17 mouse cellular contexts compared by ENCODE assay signal in the genomic region with DNA sequence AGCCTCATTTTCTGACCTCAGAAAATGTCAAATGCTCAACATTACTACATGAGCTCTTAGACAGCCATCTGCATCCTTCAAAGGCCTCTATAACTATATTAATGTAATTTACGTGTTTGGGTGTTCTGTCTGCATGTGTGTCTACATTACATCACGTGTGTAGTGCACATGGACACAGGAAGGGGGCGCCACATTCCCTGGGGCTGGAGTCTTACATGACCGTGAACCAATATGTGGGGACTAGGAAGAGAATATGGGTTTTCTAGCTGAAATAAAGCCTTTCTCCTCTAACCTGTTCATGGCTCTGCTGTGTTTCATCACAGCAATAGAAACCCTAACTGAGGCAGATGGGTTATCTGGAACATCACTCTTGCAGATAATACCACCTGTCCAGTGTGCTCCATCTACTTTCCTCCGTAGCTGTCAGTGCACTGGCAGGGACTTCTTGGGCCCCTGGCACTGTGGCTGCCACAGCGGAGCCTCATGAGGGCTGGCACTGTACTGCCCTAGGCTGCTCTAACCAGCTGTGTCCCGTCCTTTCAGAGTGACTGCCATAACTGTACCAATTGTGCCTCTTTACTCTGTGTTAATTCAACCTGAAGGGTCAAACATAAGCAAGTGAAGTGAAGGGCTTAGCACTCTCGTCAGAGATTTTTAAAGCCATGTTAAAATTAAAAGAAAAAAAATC. TPM values are rescaled to one million over a fixed set of nuclear protein-coding genes. Genes with fewer than 3 reads are reported as not detected.
DNase-seq lines count a peak whose midpoint lies in the region; ATAC-seq and TF ChIP-seq lines count a peak whose summit lies in the region.
"Had no signal": no experiment of that assay in that cellular context is flagged by ENCODE, and none has a peak within 500 bp of the region (broad histone marks: within the 10 kb centered on the region; RNA-seq: fewer than 3 reads in every experiment).

No protein-coding gene starts in this region.

- peaks cover 51% of the 10 kb centered on the region for H3K36me3 ChIP-seq in heart, embryonic 10.5 days
- H3K36me3 ChIP-seq in lung, embryonic 14.5 days (ENCODE audit: insufficient read depth), result peaks cover 45% of the 10 kb centered on the region
- 0 out of 2 replicates have a peak, but pooled peaks cover 3% of the 10 kb centered on the region for H3K36me3 ChIP-seq in ES-Bruce4 (ENCODE audit: control insufficient read depth, insufficient read depth, low read length, poor library complexity, severe bottlenecking)
- peaks cover 63% of the 10 kb centered on the region for H3K36me3 ChIP-seq in limb, embryonic 10.5 days

- H3K9ac ChIP-seq in lung, embryonic 14.5 days, result no peak overlapping the region
- H3K9ac ChIP-seq in ES-Bruce4 (ENCODE audit: low read depth, poor library complexity, severe bottlenecking), result no peak overlapping the region
- H3K9ac ChIP-seq: hindbrain, embryonic 12.5 days; liver, embryonic 13.5 days; midbrain, embryonic 13.5 days had no signal

- 89% methylated on average over 8 of the region's 8 CpGs for WGBS in heart, embryonic 10.5 days
- 92% methylated on average over 8 of the region's 8 CpGs for WGBS in lung, embryonic 14.5 days
- WGBS in limb, embryonic 10.5 days, result 93% methylated on average over 8 of the region's 8 CpGs

- TF ChIP-seq EP300 in ES-Bruce4 (IDR thresholded peaks at IDR 0.05; ENCODE audit: insufficient read depth, low read depth, low read length), result no peak

- no peak overlapping the region for H3K4me3 ChIP-seq in heart, embryonic 10.5 days
- no peak overlapping the region for H3K4me3 ChIP-seq in lung, embryonic 14.5 days (ENCODE audit: low read depth, low read length)
- no peak overlapping the region for H3K4me3 ChIP-seq in ES-Bruce4 (ENCODE audit: low read depth, low read length)
- H3K4me3 ChIP-seq in limb, embryonic 10.5 days, result no peak overlapping the region
- H3K4me3 ChIP-seq: hindbrain, embryonic 12.5 days; liver, embryonic 13.5 days; midbrain, embryonic 13.5 days had no signal

- no peak for TF ChIP-seq POLR2A in ES-Bruce4 (IDR thresholded peaks at IDR 0.05; ENCODE audit: insufficient read depth, low read length)

- peak; percentile 39 for TF ChIP-seq CTCF in lung, embryonic 14.5 days (IDR thresholded peaks at IDR 0.05; ENCODE audit: low read depth)
- peak; percentile 24 for TF ChIP-seq CTCF in ES-Bruce4 (IDR thresholded peaks at IDR 0.05; ENCODE audit: low read depth, low read length)

- no peaks in the 10 kb centered on the region for H3K9me3 ChIP-seq in heart, embryonic 10.5 days
- no peaks in the 10 kb centered on the region for H3K9me3 ChIP-seq in lung, embryonic 14.5 days (ENCODE audit: low read depth, low read length)
- H3K9me3 ChIP-seq in ES-Bruce4 (replicated peaks; ENCODE audit: control insufficient read depth, insufficient read depth, low read length, poor library complexity, severe bottlenecking), result no peaks in the 10 kb centered on the region
- no peaks in the 10 kb centered on the region for H3K9me3 ChIP-seq in limb, embryonic 10.5 days (replicated peaks)
- H3K9me3 ChIP-seq: hindbrain, embryonic 12.5 days; liver, embryonic 13.5 days; midbrain, embryonic 13.5 days had no signal

- no peak overlapping the region for H3K4me2 ChIP-seq in lung, embryonic 14.5 days
- H3K4me2 ChIP-seq: hindbrain, embryonic 12.5 days; liver, embryonic 13.5 days; midbrain, embryonic 13.5 days had no signal

- peak; percentile 67 for DNase-seq in heart, embryonic 10.5 days (ENCODE audit: low spot score)
- no peak for DNase-seq in heart, adult 8-10 months (ENCODE audit: low spot score)
- DNase-seq in lung, embryonic 14.5 days, result no peak
- no peak for DNase-seq in lung, adult 18-20 months
- DNase-seq in A20 (ENCODE audit: low read depth, low spot score), result peak; percentile 4
- no peak for DNase-seq in embryo, embryonic 11 days
- no peak for DNase-seq in limb, embryonic 10.5 days (ENCODE audit: low spot score)
- DNase-seq: adrenal gland, adult 2 months; gastrocnemius, postnatal 10 days; liver, embryonic 13.5 days; right cerebral cortex, adult 18-20 months; thymus, adult 2 months had no signal

- H3K4me1 ChIP-seq in heart, embryonic 10.5 days, result peaks cover 8% of the 10 kb centered on the region; the same call in 1 of the 2 replicates
- no peaks in the 10 kb centered on the region for H3K4me1 ChIP-seq in lung, embryonic 14.5 days (ENCODE audit: insufficient read depth)
- no peaks in the 10 kb centered on the region for H3K4me1 ChIP-seq in ES-Bruce4 (ENCODE audit: control insufficient read depth, insufficient read depth, low read length)
- no peaks in the 10 kb centered on the region for H3K4me1 ChIP-seq in limb, embryonic 10.5 days
- H3K4me1 ChIP-seq: liver, embryonic 13.5 days had no signal

- H3K27me3 ChIP-seq in heart, embryonic 10.5 days (ENCODE audit: insufficient read depth, poor library complexity, severe bottlenecking), result no peaks in the 10 kb centered on the region
- no peaks in the 10 kb centered on the region for H3K27me3 ChIP-seq in lung, embryonic 14.5 days (ENCODE audit: insufficient read depth, low read length)
- no peaks in the 10 kb centered on the region for H3K27me3 ChIP-seq in ES-Bruce4 (ENCODE audit: control insufficient read depth, insufficient read depth, low read length, poor library complexity, severe bottlenecking)
- H3K27me3 ChIP-seq in limb, embryonic 10.5 days (ENCODE audit: low read depth, poor library complexity, severe bottlenecking), result no peaks in the 10 kb centered on the region
- H3K27me3 ChIP-seq: hindbrain, embryonic 12.5 days; liver, embryonic 13.5 days; midbrain, embryonic 13.5 days had no signal

- no peak overlapping the region for H3K27ac ChIP-seq in heart, embryonic 10.5 days
- H3K27ac ChIP-seq in lung, embryonic 14.5 days (ENCODE audit: low read depth), result no peak overlapping the region
- no peak overlapping the region for H3K27ac ChIP-seq in ES-Bruce4 (ENCODE audit: insufficient read depth, low read length)
- H3K27ac ChIP-seq in limb, embryonic 10.5 days, result no peak overlapping the region
- H3K27ac ChIP-seq: hindbrain, embryonic 12.5 days; liver, embryonic 13.5 days; macrophage; midbrain, embryonic 13.5 days had no signal

- no peak for ATAC-seq in lung, embryonic 14.5 days (ENCODE audit: insufficient read depth)
- ATAC-seq: forebrain, embryonic 16.5 days; midbrain, embryonic 13.5 days had no signal

RNA-seq across cellular contexts. Expression of gene Prepl, which starts 18.8 kb away (rescaled TPM):
- 21.8 and 27.3 TPM in 2 replicates for polyA plus RNA-seq in heart, embryonic 10.5 days (2016; fragmentation: Nextera tagmentation; extraction: Ambion mirVana)
- 100 to 1,000 TPM; 103 to 130 (median 122) TPM for total RNA-seq in heart, adult 8-10 months (2022)
- polyA plus RNA-seq in lung, embryonic 14.5 days (2014; fragmentation: Nextera tagmentation; extraction: Ambion mirVana), result 26.1 and 28.0 TPM in 2 replicates
- 32.4 and 35.8 TPM in 2 replicates for polyA plus RNA-seq in ES-Bruce4 (2011; ENCODE audit: insufficient read depth, insufficient read length, low read depth, missing spikeins)
- 26.6 and 28.4 TPM in 2 replicates for polyA plus RNA-seq in limb, embryonic 10.5 days (2016; fragmentation: Nextera tagmentation; extraction: Ambion mirVana)

RNA-seq across cellular contexts. Expression of gene Camkmt, which starts 19.1 kb away (rescaled TPM):
- polyA plus RNA-seq in heart, embryonic 10.5 days (2016; fragmentation: Nextera tagmentation; extraction: Ambion mirVana), result 7.7 and 8.4 TPM in 2 replicates
- total RNA-seq in heart, adult 8-10 months (2022), result 1 to 10 TPM; 2.8 to 4.1 (median 3.2) TPM
- 11.7 and 12.7 TPM in 2 replicates for polyA plus RNA-seq in lung, embryonic 14.5 days (2014; fragmentation: Nextera tagmentation; extraction: Ambion mirVana)
- 3.7 and 5.6 TPM in 2 replicates for polyA plus RNA-seq in ES-Bruce4 (2011; ENCODE audit: insufficient read depth, insufficient read length, low read depth, missing spikeins)
- 9.8 and 11.4 TPM in 2 replicates for polyA plus RNA-seq in limb, embryonic 10.5 days (2016; fragmentation: Nextera tagmentation; extraction: Ambion mirVana)

RNA-seq across cellular contexts. Expression of gene Slc3a1, which starts 43.1 kb away (rescaled TPM):
- polyA plus RNA-seq in heart, embryonic 10.5 days (2016; fragmentation: Nextera tagmentation; extraction: Ambion mirVana), result 0.09 and 0.33 TPM in 2 replicates
- under 1 TPM in 3 of 4 experiments, not detected in 1; 0.12 to 0.31 (median 0.14) TPM for total RNA-seq in heart, adult 8-10 months (2022)
- 0.15 and 0.18 TPM in 2 replicates for polyA plus RNA-seq in lung, embryonic 14.5 days (2014; fragmentation: Nextera tagmentation; extraction: Ambion mirVana)
- 0.29 and 0.34 TPM in 2 replicates for polyA plus RNA-seq in ES-Bruce4 (2011; ENCODE audit: insufficient read depth, insufficient read length, low read depth, missing spikeins)
- polyA plus RNA-seq in limb, embryonic 10.5 days (2016; fragmentation: Nextera tagmentation; extraction: Ambion mirVana), result 0.24 and 0.45 TPM in 2 replicates
- polyA plus RNA-seq: macrophage had no signal

Comparison
In these comparisons a context has a peak if more than half of its experiments do, and no peak if none do; other contexts are left out.
1. DNase-seq: peak in heart, embryonic 10.5 days (single experiment) and A20 (single experiment); none in heart, adult 8-10 months (single experiment), lung, embryonic 14.5 days (single experiment), lung, adult 18-20 months (0 of 2), embryo, embryonic 11 days (single experiment) and limb, embryonic 10.5 days (single experiment).